Mouse (Mus musculus) liver, embryonic 11.5 days (tissue): ENCODE data around the gene Ccdc153. TPM values are rescaled to one million over a fixed set of nuclear protein-coding genes. Genes with fewer than 3 reads are reported as not detected.

Experiments used
- ATAC-seq: fragments of 200-750 bp; cut with Nextera tagmentation; replicated peaks from 2 replicates; pipeline ENCODE4 v1.8.0; 2017; ENCODE audit warnings: moderate number of reproducible peaks, mild to moderate bottlenecking, moderate TSS enrichment, moderate library complexity; ENCODE audit not compliant: low FRiP score
- DNase-seq: peaks from one replicate; pipeline ENCODE4 v3.0.0-alpha.2; 2017; ENCODE audit warnings: low spot score
- H3K27ac ChIP-seq: fragments of 300-500 bp; sonication (generic); 2 replicates; pipeline ENCODE4 v1.5.1; 2014; ENCODE audit warnings: mild to moderate bottlenecking, low read depth, low read length, control low read depth
- H3K27me3 ChIP-seq: fragments of 300-500 bp; sonication (generic); replicated peaks from 2 replicates; pipeline ENCODE4 v1.6.1; 2014; ENCODE audit warnings: low read length, mixed read lengths; ENCODE audit not compliant: control insufficient read depth, insufficient read depth
- H3K36me3 ChIP-seq: fragments of 300-500 bp; sonication (generic); 2 replicates; pipeline ENCODE4 v1.6.1; 2014; ENCODE audit warnings: mild to moderate bottlenecking, low read length, moderate library complexity, mixed read lengths; ENCODE audit not compliant: control insufficient read depth, insufficient read depth
- H3K4me1 ChIP-seq: fragments of 300-500 bp; sonication (generic); replicated peaks from 2 replicates; pipeline ENCODE4 v1.6.1; 2014; ENCODE audit warnings: low read length, mixed read lengths; ENCODE audit not compliant: control insufficient read depth, insufficient read depth
- H3K4me2 ChIP-seq: fragments of 300-500 bp; sonication (generic); 2 replicates; pipeline ENCODE4 v1.6.1; 2014; ENCODE audit warnings: mild to moderate bottlenecking, control low read depth, moderate library complexity
- H3K4me3 ChIP-seq: fragments of 300-500 bp; sonication (generic); 2 replicates; pipeline ENCODE4 v1.5.1; 2014; ENCODE audit warnings: low read depth, low read length, control low read depth
- H3K9ac ChIP-seq: fragments of 300-500 bp; sonication (generic); 2 replicates; pipeline ENCODE4 v1.6.1; 2014; ENCODE audit warnings: low read depth, low read length, control low read depth
- H3K9me3 ChIP-seq: fragments of 300-500 bp; sonication (generic); 2 replicates; pipeline ENCODE4 v1.6.1; 2016; ENCODE audit warnings: low read length, inconsistent platforms, mixed read lengths; ENCODE audit not compliant: control insufficient read depth
- WGBS: fragments of 180-500 bp; shearing (Covaris S2); extraction: QIAGEN DNeasy Blood & Tissue Kit; methylation state at CpG from one replicate; pipeline ENCODE4 v1.1.7; 2014; 5-methylcytosine and 5-hydroxymethylcytosine counted together
- polyA plus RNA-seq: library from polyadenylated mRNA; unstranded; fragments of >200 nt; fragmentation: Nextera tagmentation; extraction: Ambion mirVana; gene quantifications from 2 replicates; pipeline ENCODE4 v1.2.1, GENCODE M21; 2014

The Ccdc153 gene
- polyA plus RNA-seq, 1 experiment from 2014 or later, result not detected

DNA sequence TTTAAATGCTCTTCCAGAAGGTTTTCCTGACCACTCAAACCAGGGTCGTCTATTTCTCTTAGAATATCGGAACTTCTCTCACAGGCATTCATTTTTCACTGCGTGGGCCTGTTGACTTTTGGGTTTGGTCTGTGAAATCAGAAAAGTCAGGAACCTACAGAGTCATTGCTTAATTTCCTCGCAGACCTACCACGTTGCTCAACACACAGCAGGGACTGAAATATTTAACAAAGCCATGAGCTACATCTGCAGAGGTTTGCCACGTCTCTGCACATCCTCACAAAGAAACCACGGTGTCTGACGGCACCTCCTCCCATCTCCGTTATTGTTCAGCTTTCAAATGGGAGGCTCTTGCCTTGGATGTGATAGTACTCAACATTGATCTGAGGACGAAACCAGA lies 18.5 kb downstream of the Ccdc153 start:
- peaks cover 3% of the 10 kb centered on the region; the same call in 1 of the 2 replicates for H3K4me1 ChIP-seq
- DNase-seq (no peak), ATAC-seq (no peak)
- no peak overlapping the region for H3K4me2 ChIP-seq
- H3K27me3 ChIP-seq, result no peaks in the 10 kb centered on the region
- H3K4me3 ChIP-seq, result no peak overlapping the region
- WGBS, result 63% methylated on average over 10 of the region's 10 CpGs
- no peak overlapping the region for H3K9ac ChIP-seq
- H3K9me3 ChIP-seq, result no peaks in the 10 kb centered on the region
- H3K27ac ChIP-seq, result no peak overlapping the region
- no peaks in the 10 kb centered on the region; the same call in 1 of the 2 replicates for H3K36me3 ChIP-seq

DNA sequence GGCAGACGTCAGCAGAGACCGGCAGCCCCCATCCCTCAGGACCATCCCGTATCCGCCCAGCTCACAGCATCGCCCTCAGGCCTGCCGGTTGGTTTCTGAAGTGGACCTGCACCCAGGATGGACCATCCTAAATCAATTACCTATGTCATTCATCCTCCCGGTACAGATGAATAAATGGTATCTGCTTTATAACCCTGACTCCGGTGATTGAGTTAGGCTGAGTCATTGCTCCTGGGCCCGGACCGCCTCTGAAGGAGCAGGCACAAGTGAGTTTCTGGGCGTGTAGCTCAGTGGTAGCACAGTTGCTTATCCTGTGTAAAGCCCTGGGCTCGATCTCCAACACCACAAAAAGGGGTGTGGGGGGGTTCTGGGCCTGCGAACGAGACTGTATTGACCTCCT lies 20.9 kb downstream of the Ccdc153 start:
- Histone ChIP-seq H3K27ac (no peak overlapping the region), H3K4me3 (no peak overlapping the region), H3K9ac (no peak overlapping the region), H3K27me3 (no peaks in the 10 kb centered on the region), H3K36me3 (no peaks in the 10 kb centered on the region; the same call in 1 of the 2 replicates), H3K4me1 (no peaks in the 10 kb centered on the region), H3K9me3 (no peaks in the 10 kb centered on the region), H3K4me2 (no peak overlapping the region)
- ATAC-seq, result no peak
- DNase-seq, result no peak
- 81% methylated on average over 14 of the region's 14 CpGs for whole genome bisulfite sequencing

DNA sequence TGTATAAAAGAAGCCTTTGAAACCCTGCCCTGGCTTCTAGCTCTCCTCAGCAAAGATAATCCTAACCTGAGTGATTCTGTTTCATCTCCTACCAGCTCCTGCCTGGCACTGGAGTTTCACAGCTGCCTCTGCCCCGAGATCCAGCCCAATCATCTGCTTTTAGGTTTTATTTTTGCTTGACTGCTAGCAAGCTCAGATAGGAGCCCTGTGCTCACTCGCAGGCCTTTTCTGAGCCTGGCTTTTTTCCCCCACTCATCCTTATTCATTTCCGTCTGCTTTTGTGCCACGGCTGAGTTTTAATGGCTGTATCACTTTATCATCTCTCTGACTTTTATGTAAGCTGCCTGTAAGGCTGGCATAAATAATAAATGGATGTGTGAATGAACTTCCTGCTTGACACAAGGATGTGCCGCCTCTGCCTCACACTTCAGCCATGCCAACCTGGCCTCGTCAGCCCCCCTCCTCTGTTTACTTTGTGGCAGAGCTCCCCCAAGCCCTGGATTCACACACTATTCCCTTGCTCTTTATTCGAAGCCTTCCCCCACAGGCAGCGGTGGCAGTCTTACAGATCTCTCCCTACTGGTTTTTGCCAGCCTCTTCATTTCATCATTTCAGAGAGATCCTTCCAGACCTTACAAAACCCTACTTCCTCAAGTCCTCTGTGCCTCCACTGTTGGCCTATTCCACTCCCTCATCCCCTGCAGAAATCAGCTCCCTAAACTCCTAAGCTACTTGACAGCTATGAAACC lies 26.2 kb downstream of the Ccdc153 start:
- Histone ChIP-seq H3K4me3 (no peak overlapping the region), H3K9ac (no peak overlapping the region), H3K4me2 (no peak overlapping the region), H3K4me1 (peaks cover 13% of the 10 kb centered on the region), H3K9me3 (no peaks in the 10 kb centered on the region), H3K36me3 (no peaks in the 10 kb centered on the region; the same call in 1 of the 2 replicates), H3K27ac (no peak overlapping the region), H3K27me3 (no peaks in the 10 kb centered on the region)
- 64% methylated on average over 8 of the region's 8 CpGs for WGBS
- no peak for DNase-seq
- no peak for ATAC-seq

DNA sequence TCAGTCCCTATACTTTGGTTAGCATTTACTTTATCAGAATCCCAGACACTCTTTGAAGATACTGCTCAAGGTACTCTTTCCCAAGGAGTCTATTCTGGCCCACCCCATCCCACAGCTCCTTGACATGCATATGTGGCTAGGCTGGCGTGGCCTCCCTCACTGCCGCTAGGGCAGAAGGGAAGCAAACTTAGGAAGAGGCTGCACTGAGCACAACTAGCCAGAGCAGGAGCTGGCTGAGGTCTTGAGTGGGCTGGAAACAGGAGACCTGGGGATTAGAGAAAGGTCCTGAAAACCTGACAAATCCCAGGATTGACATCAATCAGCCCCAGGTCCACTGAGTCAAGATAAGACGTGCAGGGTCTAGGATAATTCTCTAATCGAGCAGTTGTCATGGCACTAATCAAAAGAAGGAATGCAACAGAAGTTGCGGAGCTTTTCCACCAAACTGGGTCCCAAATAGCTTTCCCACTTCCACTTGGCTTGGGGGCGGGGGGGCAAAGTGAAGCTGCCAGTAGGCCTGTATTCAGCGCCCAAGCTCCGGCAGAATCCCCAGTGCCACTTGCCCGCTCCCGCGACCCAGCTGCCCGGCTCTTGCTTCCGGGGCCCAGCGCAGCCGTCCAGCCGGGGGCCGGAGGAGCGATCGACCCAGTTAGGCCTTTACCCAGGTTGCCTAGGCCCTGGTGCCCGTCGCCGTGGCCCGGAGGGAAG lies 27.0 kb downstream of the Ccdc153 start:
- no peak for ATAC-seq
- H3K27me3 ChIP-seq, result no peaks in the 10 kb centered on the region
- H3K4me1 ChIP-seq, result peaks cover 13% of the 10 kb centered on the region
- no peak for DNase-seq
- H3K27ac ChIP-seq, result peak overlapping the region; percentile 81
- no peaks in the 10 kb centered on the region for H3K9me3 ChIP-seq
- peak overlapping the region; percentile 62 for H3K4me3 ChIP-seq
- peak overlapping the region; percentile 85 for H3K4me2 ChIP-seq
- 15% methylated on average over 19 of the region's 23 CpGs for WGBS
- peak overlapping the region; percentile 83 for H3K9ac ChIP-seq
- no peaks in the 10 kb centered on the region; the same call in 1 of the 2 replicates for H3K36me3 ChIP-seq

DNA sequence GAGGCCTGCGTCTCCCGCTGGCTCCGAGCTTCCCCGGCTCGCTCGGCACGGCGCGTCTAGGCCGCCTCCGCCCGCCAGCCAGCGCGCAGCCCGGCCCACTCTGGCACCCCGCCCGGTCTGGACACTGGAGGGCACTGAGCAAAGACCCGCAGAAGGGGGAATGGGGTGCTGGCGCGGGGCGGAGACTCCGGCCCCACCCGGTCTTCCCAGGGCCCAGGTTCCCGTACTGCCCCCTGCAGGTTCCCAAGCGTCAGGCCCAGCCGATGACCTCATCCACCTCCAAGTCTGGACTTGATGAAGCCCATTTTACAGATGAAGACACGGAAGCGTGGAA lies 27.5 kb downstream of the Ccdc153 start:
- H3K9me3 ChIP-seq, result no peaks in the 10 kb centered on the region
- ATAC-seq (peak; percentile 84), DNase-seq (peak; percentile 84)
- H3K4me1 ChIP-seq, result peaks cover 13% of the 10 kb centered on the region
- WGBS, result 4% methylated on average over 27 of the region's 28 CpGs
- no peaks in the 10 kb centered on the region; the same call in 1 of the 2 replicates for H3K36me3 ChIP-seq
- H3K9ac ChIP-seq, result peak overlapping the region; percentile 83
- H3K4me2 ChIP-seq, result peak overlapping the region; percentile 85
- H3K27ac ChIP-seq, result peak overlapping the region; percentile 81
- peak overlapping the region; percentile 62 for H3K4me3 ChIP-seq
- H3K27me3 ChIP-seq, result no peaks in the 10 kb centered on the region

DNA sequence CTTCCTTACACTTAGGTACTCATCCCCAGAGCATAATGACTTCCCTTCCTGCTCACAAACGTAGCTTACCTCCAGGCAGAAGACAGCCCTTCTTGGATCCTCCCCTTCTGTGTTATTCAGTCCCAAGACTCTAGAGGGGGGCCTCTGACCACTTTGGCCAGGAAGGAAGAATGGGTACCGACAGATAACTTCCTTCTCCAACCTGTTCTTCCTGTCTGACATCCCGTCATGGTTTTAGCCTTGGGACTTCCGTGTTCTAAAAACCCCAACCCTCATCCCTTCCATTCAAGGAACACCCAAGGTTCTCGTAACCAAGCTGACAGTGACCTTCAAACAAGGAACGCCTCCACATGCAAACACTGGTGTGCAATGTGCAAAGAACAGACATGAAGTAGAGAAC lies 28.0 kb downstream of the Ccdc153 start, which contains the start of gene Nlrx1:
Gene Nlrx1 (minus strand): TSS at position 168 of the 400 bp plus-strand sequence.
- Histone ChIP-seq H3K4me3 (peak within 1 kb of the TSS; percentile 62), H3K4me1 (peaks cover 13% of the 10 kb centered on the region), H3K9ac (peak within 1 kb of the TSS; percentile 83), H3K27ac (peak within 1 kb of the TSS; percentile 81), H3K9me3 (no peaks in the 10 kb centered on the region), H3K36me3 (no peaks in the 10 kb centered on the region; the same call in 1 of the 2 replicates), H3K27me3 (no peaks in the 10 kb centered on the region), H3K4me2 (peak within 1 kb of the TSS; percentile 85)
- DNase-seq (peak; percentile 48), ATAC-seq (peak; percentile 74)
- WGBS, result 44% methylated on average over 6 of the region's 6 CpGs

DNA sequence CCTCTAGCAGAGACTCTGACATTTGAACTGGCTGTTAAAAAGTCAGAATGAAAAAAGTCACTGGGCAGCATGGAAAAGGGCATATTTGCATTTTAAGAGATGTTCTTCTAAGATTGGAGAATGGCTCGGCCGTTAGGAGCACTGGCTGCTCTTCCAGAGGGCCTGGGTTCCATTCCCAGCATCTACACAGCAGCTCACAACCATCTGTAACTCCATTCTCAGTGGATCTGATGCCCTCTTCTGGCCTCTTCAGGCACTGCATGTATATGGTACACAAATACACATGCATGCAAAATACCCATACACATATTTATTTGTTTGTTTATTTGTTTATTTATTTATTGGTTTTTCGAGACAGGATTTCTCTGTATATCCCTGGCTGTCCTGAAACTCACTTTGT lies 28.6 kb downstream of the Ccdc153 start:
- 69% methylated on average over 3 of the region's 3 CpGs for WGBS
- H3K9me3 ChIP-seq, result no peaks in the 10 kb centered on the region
- H3K9ac ChIP-seq, result no peak overlapping the region
- no peak for DNase-seq
- ATAC-seq, result no peak
- H3K27me3 ChIP-seq, result no peaks in the 10 kb centered on the region
- H3K4me1 ChIP-seq, result peaks cover 13% of the 10 kb centered on the region
- no peak overlapping the region for H3K4me3 ChIP-seq
- peak overlapping the region; percentile 85; the same call in 1 of the 2 replicates for H3K4me2 ChIP-seq
- H3K27ac ChIP-seq, result peak overlapping the region; percentile 81; the same call in 1 of the 2 replicates
- H3K36me3 ChIP-seq, result peaks cover 1% of the 10 kb centered on the region; the same call in 1 of the 2 replicates

DNA sequence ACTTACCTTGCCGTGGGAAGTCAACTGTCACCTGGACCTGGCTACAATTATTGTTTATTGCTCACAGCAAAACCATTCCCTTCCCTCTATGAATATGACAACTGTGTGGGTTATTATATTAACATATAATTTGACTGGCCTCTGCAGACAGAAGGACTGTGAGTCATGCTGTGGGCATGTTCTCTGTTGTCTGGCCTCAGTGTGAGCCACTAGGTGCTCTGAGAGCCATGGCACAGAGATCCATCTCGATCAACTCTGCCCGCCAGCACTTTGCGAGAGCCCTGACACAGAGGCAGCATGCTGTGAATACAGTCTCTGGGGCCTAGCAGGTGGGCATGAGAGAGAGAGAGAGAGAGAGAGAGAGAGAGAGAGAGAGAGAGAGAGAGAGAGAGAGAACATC lies 29.5 kb downstream of the Ccdc153 start:
- H3K27ac ChIP-seq, result no peak overlapping the region
- ATAC-seq (no peak), DNase-seq (no peak)
- WGBS, result 93% methylated on average over 4 of the region's 4 CpGs
- H3K4me2 ChIP-seq, result no peak overlapping the region
- no peaks in the 10 kb centered on the region for H3K9me3 ChIP-seq
- H3K27me3 ChIP-seq, result no peaks in the 10 kb centered on the region
- H3K36me3 ChIP-seq, result peaks cover 9% of the 10 kb centered on the region; the same call in 1 of the 2 replicates
- H3K9ac ChIP-seq, result no peak overlapping the region
- H3K4me3 ChIP-seq, result no peak overlapping the region
- peaks cover 13% of the 10 kb centered on the region for H3K4me1 ChIP-seq
